Mouse (Mus musculus): ENCODE results near the gene Pptc7.

Gene Pptc7

GRCm38 (mm10) chr5:122334682-122335081 is 50.5 kb downstream of the Pptc7 start:
- DNase-seq (ENCODE audit: low read depth) = no peak

- no peak for DNase-seq (ENCODE audit: low read depth)
Measured at GRCm38 (mm10) chr5:122336554-122337294, 52.6 kb downstream of the Pptc7 start.

GRCm38 (mm10) chr5:122342874-122343273 is 58.7 kb downstream of the Pptc7 start:
- no peak for DNase-seq (ENCODE audit: low read depth)

GRCm38 (mm10) chr5:122343768-122344167 is 59.6 kb downstream of the Pptc7 start:
- no peak for DNase-seq (ENCODE audit: low read depth)

- peak; percentile 90 for DNase-seq (ENCODE audit: low read depth)
Measured at GRCm38 (mm10) chr5:122344260-122344659, 60.1 kb downstream of the Pptc7 start.

- DNase-seq (ENCODE audit: low read depth) = peak; percentile 21
Measured at GRCm38 (mm10) chr5:122345777-122346176, 61.6 kb downstream of the Pptc7 start.

- peak; percentile 100 for DNase-seq (ENCODE audit: low read depth)
Measured at GRCm38 (mm10) chr5:122353807-122354491, 69.8 kb downstream of the Pptc7 start, which contains the start of the genes Rad9b and Vps29. Rad9b (minus strand) TSS chr5:122354233. Vps29 (plus strand) TSS chr5:122354369.

- no peak for DNase-seq (ENCODE audit: low read depth)
Measured at GRCm38 (mm10) chr5:122354492-122355067, 70.4 kb downstream of the Pptc7 start.

GRCm38 (mm10) chr5:122371591-122372191 is 87.5 kb downstream of the Pptc7 start, which contains the start of gene Gpn3:
Gpn3 (plus strand) TSS chr5:122371876.
- DNase-seq (ENCODE audit: low read depth) = no peak

GRCm38 (mm10) chr5:122372192-122372769 is 88.1 kb downstream of the Pptc7 start, which contains the start of gene Fam216a:
Fam216a (minus strand) TSS chr5:122372364.
- DNase-seq (ENCODE audit: low read depth) = peak; percentile 99

- DNase-seq (ENCODE audit: low read depth) = no peak
Measured at GRCm38 (mm10) chr5:122372878-122373277, 88.7 kb downstream of the Pptc7 start.
